Mouse (Mus musculus): ENCODE results near the gene Abca2. TPM values are rescaled to one million over a fixed set of nuclear protein-coding genes. Genes with fewer than 3 reads are reported as not detected.
A peak's percentile ranks its signal among the peaks of the same experiment; 100 is the strongest.
"Not testable (repeated sequence)": the region's sequence is repeated elsewhere in the genome, so short reads cannot be mapped to it uniquely, and the experiment has no call there.

The Abca2 gene
- polyA plus RNA-seq, 1 experiment from 2014 or later, result 8.8 TPM

DNA sequence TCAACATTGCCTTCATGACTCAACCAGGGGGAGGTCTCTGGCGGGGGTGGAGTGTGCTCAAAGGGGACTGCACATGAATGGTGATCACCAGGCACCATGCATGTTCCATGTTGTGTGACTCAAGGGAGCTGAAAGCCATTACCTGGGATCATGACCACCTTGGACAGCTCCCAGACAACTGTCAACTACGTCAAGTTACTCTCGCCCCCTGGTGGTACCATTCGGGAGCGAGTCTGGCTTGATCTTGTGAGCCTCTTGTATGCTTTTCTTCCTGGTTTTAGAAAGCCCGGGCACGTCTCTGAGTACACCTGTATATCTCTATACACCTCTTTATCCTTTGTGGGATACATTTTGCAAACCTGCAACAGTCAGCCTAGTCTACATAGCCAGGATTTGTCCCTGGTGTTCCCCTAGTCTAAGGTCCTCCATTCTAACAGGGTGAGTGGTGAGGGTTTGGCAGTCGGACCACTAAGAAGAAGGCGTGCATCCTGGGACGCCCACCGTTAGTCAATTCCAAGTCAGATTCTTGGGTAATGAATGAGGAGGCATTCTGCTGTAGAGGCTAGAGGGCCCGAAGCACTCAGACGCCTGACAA, 26.0 kb upstream of the Abca2 start:
- Histone ChIP-seq H3K4me3 (peak overlapping the region; percentile 88), H3K27me3 (ENCODE audit: poor library complexity, severe bottlenecking) (peaks cover 73% of the 10 kb centered on the region), H3K4me1 (peaks cover 32% of the 10 kb centered on the region), H3K27ac (peak overlapping the region; percentile 88), H3K9me3 (no peaks in the 10 kb centered on the region), H3K36me3 (replicated peaks) (peaks cover 5% of the 10 kb centered on the region)
- DNase-seq (ENCODE audit: extremely low spot score, low spot score), result peak; percentile 82
- WGBS, result under 1% methylated on average over 13 of the region's 13 CpGs

DNA sequence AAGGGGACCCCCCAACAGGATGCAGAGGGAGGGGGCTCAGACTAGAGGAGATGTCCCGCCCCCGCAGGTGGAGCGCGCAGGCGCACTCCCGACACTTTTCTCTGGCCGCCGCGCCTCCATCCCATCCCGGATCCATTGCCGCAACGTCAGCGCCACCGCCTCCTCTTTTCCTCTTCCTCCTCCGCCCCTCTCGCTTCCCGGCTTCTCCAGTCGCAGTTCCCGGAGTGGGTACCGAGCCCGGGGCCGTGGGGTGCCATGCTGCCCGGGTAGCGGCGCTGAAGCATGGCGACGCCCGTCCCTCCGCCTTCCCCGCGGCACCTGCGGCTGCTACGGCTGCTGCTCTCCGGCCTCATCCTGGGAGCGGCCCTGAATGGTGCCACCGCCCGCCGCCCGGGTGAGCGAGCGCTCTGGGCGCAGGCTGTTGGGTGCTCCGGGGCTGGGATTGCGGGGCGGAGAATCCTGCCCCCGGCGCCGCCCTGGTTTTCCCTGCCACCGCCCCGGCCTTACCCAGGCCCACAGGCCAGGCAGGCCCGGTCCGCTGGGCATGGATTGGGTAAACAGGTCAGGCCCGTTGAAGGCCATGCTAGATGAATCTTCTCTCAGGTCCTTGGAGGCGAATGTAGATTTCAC, 25.4 kb upstream of the Abca2 start:
- Histone ChIP-seq H3K36me3 (replicated peaks) (peaks cover 11% of the 10 kb centered on the region), H3K27me3 (ENCODE audit: poor library complexity, severe bottlenecking) (peaks cover 67% of the 10 kb centered on the region), H3K9me3 (no peaks in the 10 kb centered on the region), H3K27ac (peak overlapping the region; percentile 88), H3K4me3 (peak overlapping the region; percentile 88), H3K4me1 (peaks cover 32% of the 10 kb centered on the region)
- 1% methylated on average over 54 of the region's 54 CpGs for WGBS
- peak; percentile 70 for DNase-seq (ENCODE audit: extremely low spot score, low spot score)

DNA sequence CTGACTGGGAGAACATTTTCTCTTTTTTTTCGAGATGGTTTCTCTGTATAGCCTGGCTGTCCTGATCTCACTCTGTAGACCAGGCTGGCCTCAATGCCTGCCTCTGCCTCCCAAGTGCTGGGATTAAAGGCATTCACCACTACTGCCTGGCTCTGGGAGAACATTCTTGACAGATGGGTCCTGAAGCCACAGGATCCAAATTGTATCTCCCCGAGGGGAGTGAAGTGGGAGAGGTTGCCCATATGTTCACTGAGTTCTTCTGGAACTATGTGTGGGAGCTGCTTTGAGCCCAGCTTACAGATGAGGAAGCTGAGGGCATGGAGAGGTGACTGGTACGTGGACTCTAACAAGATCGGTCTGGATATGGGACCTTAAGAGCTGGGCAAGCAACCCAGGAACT, 24.5 kb upstream of the Abca2 start:
- no peak for DNase-seq (ENCODE audit: extremely low spot score, low spot score)
- H3K4me1 ChIP-seq, result peaks cover 32% of the 10 kb centered on the region
- WGBS, result 87% methylated on average over 4 of the region's 4 CpGs
- no peak overlapping the region for H3K27ac ChIP-seq
- no peaks in the 10 kb centered on the region for H3K9me3 ChIP-seq
- peaks cover 58% of the 10 kb centered on the region for H3K27me3 ChIP-seq (ENCODE audit: poor library complexity, severe bottlenecking)
- H3K36me3 ChIP-seq (replicated peaks), result peaks cover 17% of the 10 kb centered on the region
- H3K4me3 ChIP-seq, result peak overlapping the region; percentile 88

DNA sequence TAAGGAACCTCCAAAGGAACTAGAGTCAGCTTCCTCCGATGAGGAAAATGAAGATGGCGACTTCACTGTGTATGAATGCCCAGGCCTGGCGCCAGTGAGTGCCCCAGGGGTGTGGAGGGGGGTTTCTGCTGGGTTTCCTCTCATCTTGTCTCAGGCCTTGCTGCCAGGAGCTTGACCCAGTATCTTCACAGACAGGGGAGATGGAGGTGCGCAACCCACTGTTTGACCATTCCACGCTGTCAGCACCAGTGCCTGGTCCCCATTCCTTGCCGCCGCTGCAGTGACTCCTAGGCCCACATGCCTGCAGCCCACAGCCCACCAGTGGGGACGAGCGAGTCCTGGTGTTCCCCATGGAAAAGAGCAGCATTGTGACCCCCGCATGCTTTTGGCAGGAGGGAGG, 19.6 kb upstream of the Abca2 start:
- Histone ChIP-seq H3K4me3 (no peak overlapping the region), H3K36me3 (replicated peaks) (peaks cover 22% of the 10 kb centered on the region), H3K27me3 (ENCODE audit: poor library complexity, severe bottlenecking) (peaks cover 10% of the 10 kb centered on the region), H3K27ac (no peak overlapping the region), H3K9me3 (no peaks in the 10 kb centered on the region), H3K4me1 (peaks cover 9% of the 10 kb centered on the region)
- 90% methylated on average over 10 of the region's 10 CpGs for WGBS
- DNase-seq (ENCODE audit: extremely low spot score, low spot score), result no peak

GRCm38 (mm10) chr2:25413436-25413835, 15.1 kb upstream of the Abca2 start:
- H3K27me3 ChIP-seq (ENCODE audit: poor library complexity, severe bottlenecking); DNase-seq (ENCODE audit: extremely low spot score, low spot score); H3K9me3 ChIP-seq; H3K4me1 ChIP-seq; H3K4me3 ChIP-seq; H3K27ac ChIP-seq: not testable (repeated sequence)
- peaks cover 11% of the 10 kb centered on the region for H3K36me3 ChIP-seq (replicated peaks)

- H3K4me3 ChIP-seq, result no peak overlapping the region
- no peaks in the 10 kb centered on the region for H3K9me3 ChIP-seq
- 16% methylated on average over 3 of the region's 3 CpGs for WGBS
- H3K4me1 ChIP-seq, result peaks cover 13% of the 10 kb centered on the region; the same call in 1 of the 2 replicates
- no peak overlapping the region for H3K27ac ChIP-seq
- no peaks in the 10 kb centered on the region for H3K36me3 ChIP-seq (replicated peaks)
- H3K27me3 ChIP-seq (ENCODE audit: poor library complexity, severe bottlenecking), result peaks cover 3% of the 10 kb centered on the region; the same call in 1 of the 2 replicates
- DNase-seq (ENCODE audit: extremely low spot score, low spot score), result no peak
Measured at GRCm38 (mm10) chr2:25417426-25417825, 11.1 kb upstream of the Abca2 start.

DNA sequence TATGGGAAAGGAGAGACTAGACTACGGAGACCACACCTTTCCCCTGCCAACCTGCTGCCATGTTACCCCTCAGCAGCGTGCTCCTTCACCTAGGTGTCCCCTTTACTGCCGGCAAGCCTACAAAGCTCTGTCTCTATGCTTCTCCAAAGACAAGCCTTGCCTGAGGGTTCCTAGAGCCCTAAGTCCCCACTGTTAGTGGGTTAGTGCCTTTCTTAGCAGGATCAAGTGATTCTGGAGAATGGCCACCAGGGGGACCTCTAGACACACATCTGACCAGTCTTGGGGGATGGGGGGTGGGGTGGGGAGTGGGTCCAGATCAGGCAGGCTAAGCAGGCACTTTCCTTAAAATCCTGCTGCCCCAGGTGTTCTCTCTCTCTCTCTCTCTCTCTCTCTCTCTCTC, 6.6 kb upstream of the Abca2 start:
- H3K9me3 ChIP-seq, result no peaks in the 10 kb centered on the region
- H3K27me3 ChIP-seq (ENCODE audit: poor library complexity, severe bottlenecking), result peaks cover 46% of the 10 kb centered on the region
- H3K36me3 ChIP-seq (replicated peaks), result no peaks in the 10 kb centered on the region
- DNase-seq (ENCODE audit: extremely low spot score, low spot score), result peak; percentile 64
- H3K4me1 ChIP-seq, result peaks cover 21% of the 10 kb centered on the region
- 20% methylated on average over 3 of the region's 3 CpGs for WGBS
- no peak overlapping the region for H3K27ac ChIP-seq
- no peak overlapping the region for H3K4me3 ChIP-seq

GRCm38 (mm10) chr2:25422587-25423410, 5.7 kb upstream of the Abca2 start, which contains the start of gene Fut7:
Gene Fut7, plus strand, starts transcription at chr2:25423267.
- H3K27me3 ChIP-seq (ENCODE audit: poor library complexity, severe bottlenecking), result peaks cover 46% of the 10 kb centered on the region
- WGBS, result 73% methylated on average over 17 of the region's 17 CpGs
- no peak within 1 kb of the TSS; the same call in 1 of the 2 replicates for H3K27ac ChIP-seq
- H3K9me3 ChIP-seq, result no peaks in the 10 kb centered on the region
- H3K4me3 ChIP-seq, result no peak within 1 kb of the TSS
- no peak for DNase-seq (ENCODE audit: extremely low spot score, low spot score)
- H3K4me1 ChIP-seq, result peaks cover 15% of the 10 kb centered on the region
- no peaks in the 10 kb centered on the region for H3K36me3 ChIP-seq (replicated peaks)

GRCm38 (mm10) chr2:25423626-25424025, 4.9 kb upstream of the Abca2 start:
- peaks cover 46% of the 10 kb centered on the region for H3K27me3 ChIP-seq (ENCODE audit: poor library complexity, severe bottlenecking)
- peaks cover 20% of the 10 kb centered on the region for H3K4me1 ChIP-seq
- no peak for DNase-seq (ENCODE audit: extremely low spot score, low spot score)
- no peaks in the 10 kb centered on the region for H3K36me3 ChIP-seq (replicated peaks)
- WGBS, result 89% methylated on average over 1 of the region's 1 CpGs
- H3K27ac ChIP-seq, result no peak overlapping the region
- H3K9me3 ChIP-seq, result no peaks in the 10 kb centered on the region
- H3K4me3 ChIP-seq, result no peak overlapping the region

GRCm38 (mm10) chr2:25425481-25425880, 3.0 kb upstream of the Abca2 start:
- 47% methylated on average over 27 of the region's 27 CpGs for WGBS
- no peak overlapping the region for H3K4me3 ChIP-seq
- H3K9me3 ChIP-seq, result no peaks in the 10 kb centered on the region
- H3K27ac ChIP-seq, result no peak overlapping the region
- peaks cover 38% of the 10 kb centered on the region for H3K4me1 ChIP-seq
- H3K27me3 ChIP-seq (ENCODE audit: poor library complexity, severe bottlenecking), result peaks cover 63% of the 10 kb centered on the region
- DNase-seq (ENCODE audit: extremely low spot score, low spot score), result no peak
- no peaks in the 10 kb centered on the region for H3K36me3 ChIP-seq (replicated peaks)

GRCm38 (mm10) chr2:25426721-25427191, 1.7 kb upstream of the Abca2 start:
- Histone ChIP-seq H3K4me1 (peaks cover 50% of the 10 kb centered on the region), H3K4me3 (no peak overlapping the region), H3K27ac (no peak overlapping the region), H3K27me3 (ENCODE audit: poor library complexity, severe bottlenecking) (peaks cover 70% of the 10 kb centered on the region), H3K36me3 (replicated peaks) (no peaks in the 10 kb centered on the region), H3K9me3 (no peaks in the 10 kb centered on the region)
- peak; percentile 82 for DNase-seq (ENCODE audit: extremely low spot score, low spot score)
- 27% methylated on average over 5 of the region's 5 CpGs for WGBS

DNA sequence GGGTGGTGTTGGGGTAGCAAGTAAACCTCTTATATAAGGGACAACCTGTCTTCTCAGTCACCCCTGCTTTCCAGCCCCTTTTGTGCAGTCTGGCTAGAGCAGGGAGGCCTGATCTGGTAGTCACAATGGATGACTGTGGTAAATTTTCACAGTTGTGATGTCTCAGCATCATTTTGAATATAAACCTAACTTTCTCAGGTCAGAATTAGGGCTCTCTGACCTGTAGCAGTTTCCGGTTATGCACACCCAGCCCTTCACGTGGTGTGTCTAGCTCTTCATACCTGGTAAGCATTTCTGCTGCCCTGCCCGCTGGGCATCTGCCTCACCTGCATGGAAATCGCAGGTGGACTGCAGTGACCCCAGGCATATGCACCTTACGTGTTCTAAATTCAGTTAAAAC, 1.2 kb upstream of the Abca2 start:
- WGBS, result 92% methylated on average over 5 of the region's 5 CpGs
- H3K27me3 ChIP-seq (ENCODE audit: poor library complexity, severe bottlenecking), result peaks cover 69% of the 10 kb centered on the region
- no peak for DNase-seq (ENCODE audit: extremely low spot score, low spot score)

More for the DNA sequence above, 1.2 kb upstream of the Abca2 start:
- Histone ChIP-seq H3K4me1 (peaks cover 50% of the 10 kb centered on the region), H3K9me3 (no peaks in the 10 kb centered on the region), H3K27ac (no peak overlapping the region), H3K36me3 (replicated peaks) (no peaks in the 10 kb centered on the region), H3K4me3 (no peak overlapping the region)
